Mouse (Mus musculus): Measurements from ENCODE around the gene Dpm2. TPM values are rescaled to one million over a fixed set of nuclear protein-coding genes. Genes with fewer than 3 reads are reported as not detected.

Gene Dpm2
- polyA plus RNA-seq, 1 experiment: 54.8 TPM

GRCm38 (mm10) chr2:32549764-32550163, 20.9 kb upstream of the Dpm2 start:
- WGBS: 8% methylated on average over 6 of the region's 6 CpGs
- TF ChIP-seq POLR2A (IDR thresholded peaks at IDR 0.05; ENCODE audit: borderline replicate concordance, control insufficient read depth, low read depth, low read length): no peak
- no peak for TF ChIP-seq CTCF (IDR thresholded peaks at IDR 0.05; ENCODE audit: control insufficient read depth, insufficient read depth, low read length)
- peaks cover 7% of the 10 kb centered on the region for H3K4me1 ChIP-seq (ENCODE audit: control insufficient read depth, insufficient read depth, low read length)
- no peak overlapping the region for H3K27ac ChIP-seq (ENCODE audit: control insufficient read depth, insufficient read depth, low read depth, low read length, poor library complexity)
- no peak overlapping the region for H3K4me3 ChIP-seq (replicated peaks; ENCODE audit: control insufficient read depth, low read depth, low read length)

- TF ChIP-seq POLR2A (IDR thresholded peaks at IDR 0.05; ENCODE audit: borderline replicate concordance, control insufficient read depth, low read depth, low read length) (no peak), CTCF (IDR thresholded peaks at IDR 0.05; ENCODE audit: control insufficient read depth, insufficient read depth, low read length) (no peak)
- Histone ChIP-seq H3K4me3 (replicated peaks; ENCODE audit: control insufficient read depth, low read depth, low read length) (no peak overlapping the region), H3K4me1 (ENCODE audit: control insufficient read depth, insufficient read depth, low read length) (peaks cover 7% of the 10 kb centered on the region), H3K27ac (ENCODE audit: control insufficient read depth, insufficient read depth, low read depth, low read length, poor library complexity) (no peak overlapping the region)
- WGBS: 83% methylated on average over 5 of the region's 5 CpGs
Observed at GRCm38 (mm10) chr2:32551236-32551635, 19.4 kb upstream of the Dpm2 start.

GRCm38 (mm10) chr2:32553592-32554148, 17.0 kb upstream of the Dpm2 start:
- TF ChIP-seq POLR2A (IDR thresholded peaks at IDR 0.05; ENCODE audit: borderline replicate concordance, control insufficient read depth, low read depth, low read length) (no peak), CTCF (IDR thresholded peaks at IDR 0.05; ENCODE audit: control insufficient read depth, insufficient read depth, low read length) (no peak)
- 6% methylated on average over 7 of the region's 7 CpGs for WGBS

GRCm38 (mm10) chr2:32555484-32555883, 15.2 kb upstream of the Dpm2 start:
- Histone ChIP-seq H3K27ac (ENCODE audit: control insufficient read depth, insufficient read depth, low read depth, low read length, poor library complexity) (no peak overlapping the region), H3K4me1 (ENCODE audit: control insufficient read depth, insufficient read depth, low read length) (peaks cover 5% of the 10 kb centered on the region), H3K4me3 (replicated peaks; ENCODE audit: control insufficient read depth, low read depth, low read length) (no peak overlapping the region)
- 55% methylated on average over 4 of the region's 4 CpGs for WGBS
- TF ChIP-seq POLR2A (IDR thresholded peaks at IDR 0.05; ENCODE audit: borderline replicate concordance, control insufficient read depth, low read depth, low read length): no peak
- TF ChIP-seq CTCF (IDR thresholded peaks at IDR 0.05; ENCODE audit: control insufficient read depth, insufficient read depth, low read length): no peak

More at GRCm38 (mm10) chr2:32553592-32554148, 17.0 kb upstream of the Dpm2 start:
- Histone ChIP-seq H3K4me3 (replicated peaks; ENCODE audit: control insufficient read depth, low read depth, low read length) (no peak overlapping the region), H3K4me1 (ENCODE audit: control insufficient read depth, insufficient read depth, low read length) (peaks cover 5% of the 10 kb centered on the region), H3K27ac (ENCODE audit: control insufficient read depth, insufficient read depth, low read depth, low read length, poor library complexity) (peak overlapping the region; percentile 64; the same call in 1 of the 2 replicates)

- Histone ChIP-seq H3K27ac (ENCODE audit: control insufficient read depth, insufficient read depth, low read depth, low read length, poor library complexity) (no peak overlapping the region), H3K4me1 (ENCODE audit: control insufficient read depth, insufficient read depth, low read length) (peaks cover 5% of the 10 kb centered on the region), H3K4me3 (replicated peaks; ENCODE audit: control insufficient read depth, low read depth, low read length) (no peak overlapping the region)
- TF ChIP-seq POLR2A (IDR thresholded peaks at IDR 0.05; ENCODE audit: borderline replicate concordance, control insufficient read depth, low read depth, low read length): no peak
- TF ChIP-seq CTCF (IDR thresholded peaks at IDR 0.05; ENCODE audit: control insufficient read depth, insufficient read depth, low read length): no peak
- WGBS: 57% methylated on average over 7 of the region's 7 CpGs
Observed at GRCm38 (mm10) chr2:32556019-32556418, 14.6 kb upstream of the Dpm2 start.

- no peaks in the 10 kb centered on the region for H3K4me1 ChIP-seq (ENCODE audit: control insufficient read depth, insufficient read depth, low read length)
- TF ChIP-seq CTCF (IDR thresholded peaks at IDR 0.05; ENCODE audit: control insufficient read depth, insufficient read depth, low read length) (no peak), POLR2A (IDR thresholded peaks at IDR 0.05; ENCODE audit: borderline replicate concordance, control insufficient read depth, low read depth, low read length) (no peak)
- H3K27ac ChIP-seq (ENCODE audit: control insufficient read depth, insufficient read depth, low read depth, low read length, poor library complexity): no peak overlapping the region
- no peak overlapping the region for H3K4me3 ChIP-seq (replicated peaks; ENCODE audit: control insufficient read depth, low read depth, low read length)
- WGBS: 89% methylated on average over 5 of the region's 5 CpGs
Observed at GRCm38 (mm10) chr2:32559570-32559969, 11.1 kb upstream of the Dpm2 start.

GRCm38 (mm10) chr2:32566536-32567063, 4.1 kb upstream of the Dpm2 start:
- H3K4me3 ChIP-seq (replicated peaks; ENCODE audit: control insufficient read depth, low read depth, low read length): no peak overlapping the region
- TF ChIP-seq CTCF (IDR thresholded peaks at IDR 0.05; ENCODE audit: control insufficient read depth, insufficient read depth, low read length) (peak; percentile 84), POLR2A (IDR thresholded peaks at IDR 0.05; ENCODE audit: borderline replicate concordance, control insufficient read depth, low read depth, low read length) (no peak)
- WGBS: 43% methylated on average over 4 of the region's 4 CpGs
- no peaks in the 10 kb centered on the region for H3K4me1 ChIP-seq (ENCODE audit: control insufficient read depth, insufficient read depth, low read length)
- H3K27ac ChIP-seq (ENCODE audit: control insufficient read depth, insufficient read depth, low read depth, low read length, poor library complexity): no peak overlapping the region

GRCm38 (mm10) chr2:32568149-32568548, 2.5 kb upstream of the Dpm2 start:
- Histone ChIP-seq H3K4me3 (replicated peaks; ENCODE audit: control insufficient read depth, low read depth, low read length) (no peak overlapping the region), H3K27ac (ENCODE audit: control insufficient read depth, insufficient read depth, low read depth, low read length, poor library complexity) (no peak overlapping the region), H3K4me1 (ENCODE audit: control insufficient read depth, insufficient read depth, low read length) (no peaks in the 10 kb centered on the region)
- TF ChIP-seq CTCF (IDR thresholded peaks at IDR 0.05; ENCODE audit: control insufficient read depth, insufficient read depth, low read length) (no peak), POLR2A (IDR thresholded peaks at IDR 0.05; ENCODE audit: borderline replicate concordance, control insufficient read depth, low read depth, low read length) (no peak)
- WGBS: 67% methylated on average over 5 of the region's 5 CpGs

Measured in bone marrow, adult 2 months (tissue).